Mouse (Mus musculus) NIH3T3 (cell line): ENCODE measurements around the gene 4933416C03Rik.

Source experiments
- DNase-seq: peaks from one replicate; pipeline ENCODE4 v3.0.0-alpha.2; 2012; ENCODE audit warnings: low read depth

Gene 4933416C03Rik

GRCm38 (mm10) chr10:116113867-116114474, at the start of gene 4933416C03Rik:
4933416C03Rik (minus strand) TSS chr10:116113917.
- no peak for DNase-seq

GRCm38 (mm10) chr10:116162338-116162737, 48.6 kb upstream of the 4933416C03Rik start:
- DNase-seq, result no peak

GRCm38 (mm10) chr10:116156699-116157098, 43.0 kb upstream of the 4933416C03Rik start:
- DNase-seq, result no peak

- no peak for DNase-seq
These were observed 41.0 kb upstream of the 4933416C03Rik start for GRCm38 (mm10) chr10:116154707-116155106.

- DNase-seq, result no peak
These were observed 32.4 kb upstream of the 4933416C03Rik start for GRCm38 (mm10) chr10:116146091-116146490.

GRCm38 (mm10) chr10:116143684-116144083, 30.0 kb upstream of the 4933416C03Rik start:
- no peak for DNase-seq

- no peak for DNase-seq
These were observed 26.5 kb upstream of the 4933416C03Rik start for GRCm38 (mm10) chr10:116140226-116140625.

- DNase-seq, result no peak
These were observed 21.5 kb upstream of the 4933416C03Rik start for GRCm38 (mm10) chr10:116135187-116135586.

GRCm38 (mm10) chr10:116132233-116132632, 18.5 kb upstream of the 4933416C03Rik start:
- no peak for DNase-seq

GRCm38 (mm10) chr10:116131223-116131622, 17.5 kb upstream of the 4933416C03Rik start:
- no peak for DNase-seq

- DNase-seq, result no peak
These were observed 16.7 kb upstream of the 4933416C03Rik start for GRCm38 (mm10) chr10:116130401-116130800.

- no peak for DNase-seq
These were observed 11.6 kb upstream of the 4933416C03Rik start for GRCm38 (mm10) chr10:116125364-116125763.

- no peak for DNase-seq
These were observed 10.1 kb upstream of the 4933416C03Rik start for GRCm38 (mm10) chr10:116123808-116124207.

GRCm38 (mm10) chr10:116121463-116121862, 7.7 kb upstream of the 4933416C03Rik start:
- DNase-seq, result no peak

- no peak for DNase-seq
These were observed 3.3 kb upstream of the 4933416C03Rik start for GRCm38 (mm10) chr10:116117060-116117459.

- no peak for DNase-seq
These were observed 2.4 kb upstream of the 4933416C03Rik start for GRCm38 (mm10) chr10:116115881-116116677.

GRCm38 (mm10) chr10:116112868-116113267, 849 bp downstream of the 4933416C03Rik start:
- no peak for DNase-seq

- no peak for DNase-seq
These were observed 5.0 kb downstream of the 4933416C03Rik start for GRCm38 (mm10) chr10:116108730-116109129.

GRCm38 (mm10) chr10:116108176-116108575, 5.5 kb downstream of the 4933416C03Rik start:
- DNase-seq, result peak; percentile 9

- DNase-seq, result no peak
These were observed 15.2 kb downstream of the 4933416C03Rik start for GRCm38 (mm10) chr10:116098470-116098869.

GRCm38 (mm10) chr10:116096466-116096865, 17.3 kb downstream of the 4933416C03Rik start:
- no peak for DNase-seq

- peak; percentile 61 for DNase-seq
These were observed 29.8 kb downstream of the 4933416C03Rik start for GRCm38 (mm10) chr10:116083965-116084364.

- no peak for DNase-seq
These were observed 32.9 kb downstream of the 4933416C03Rik start for GRCm38 (mm10) chr10:116080841-116081240.
